Mouse (Mus musculus): Measurements from ENCODE around the gene Plppr2. TPM values are rescaled to one million over a fixed set of nuclear protein-coding genes. Genes with fewer than 3 reads are reported as not detected.

Gene Plppr2
- total RNA-seq, 2 experiments from 2014 or later = 1.3 TPM; not detected in 1

DNA sequence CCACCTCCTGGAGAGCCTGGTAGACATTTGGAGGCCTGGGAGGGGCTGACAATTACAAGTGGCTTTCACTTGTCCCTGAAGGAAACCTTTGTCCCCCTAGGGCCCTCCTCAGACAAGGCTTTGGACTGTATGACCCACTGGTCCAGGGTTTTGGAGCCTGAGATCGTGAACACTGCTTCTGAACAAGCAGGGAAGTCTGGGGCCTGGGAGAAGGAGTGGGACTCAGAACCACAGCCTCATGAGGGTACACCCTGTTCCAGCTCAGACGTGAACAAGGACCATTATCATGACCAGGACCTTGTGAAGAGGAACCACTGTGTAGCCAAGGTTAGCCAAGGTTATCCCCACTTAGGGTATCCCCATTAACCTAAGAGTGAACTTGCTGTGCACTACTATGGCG is 7.6 kb upstream of the Plppr2 start:
- no peak for ATAC-seq (replicated peaks; ENCODE audit: low FRiP score, poor library complexity, severe bottlenecking)

DNA sequence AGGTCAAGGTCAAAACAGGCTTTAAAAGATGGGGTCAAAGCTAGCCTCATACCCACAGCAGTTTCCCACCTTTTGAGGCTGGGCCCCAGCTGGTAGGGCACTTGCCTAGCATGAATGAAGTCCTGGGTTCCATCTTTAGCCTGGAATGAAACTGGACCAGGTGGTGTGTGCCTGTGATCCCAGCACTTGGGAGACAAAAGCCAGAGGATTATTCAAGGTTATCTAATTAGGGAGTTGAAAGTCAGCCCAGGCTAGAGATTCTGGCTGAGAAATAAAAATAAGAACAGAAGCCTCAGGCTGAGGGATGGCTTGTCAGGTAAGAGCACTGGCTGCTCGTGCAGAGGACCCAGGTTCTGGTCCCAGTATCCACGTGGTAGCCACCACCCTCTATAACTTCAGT is 4.8 kb upstream of the Plppr2 start:
- no peak for ATAC-seq (replicated peaks; ENCODE audit: low FRiP score, poor library complexity, severe bottlenecking)

- no peak for ATAC-seq (replicated peaks; ENCODE audit: low FRiP score, poor library complexity, severe bottlenecking)
Measured at GRCm38 (mm10) chr9:21932445-21933137, 4.2 kb upstream of the Plppr2 start.

GRCm38 (mm10) chr9:21934021-21934420 is 2.8 kb upstream of the Plppr2 start:
- no peak for ATAC-seq (replicated peaks; ENCODE audit: low FRiP score, poor library complexity, severe bottlenecking)

DNA sequence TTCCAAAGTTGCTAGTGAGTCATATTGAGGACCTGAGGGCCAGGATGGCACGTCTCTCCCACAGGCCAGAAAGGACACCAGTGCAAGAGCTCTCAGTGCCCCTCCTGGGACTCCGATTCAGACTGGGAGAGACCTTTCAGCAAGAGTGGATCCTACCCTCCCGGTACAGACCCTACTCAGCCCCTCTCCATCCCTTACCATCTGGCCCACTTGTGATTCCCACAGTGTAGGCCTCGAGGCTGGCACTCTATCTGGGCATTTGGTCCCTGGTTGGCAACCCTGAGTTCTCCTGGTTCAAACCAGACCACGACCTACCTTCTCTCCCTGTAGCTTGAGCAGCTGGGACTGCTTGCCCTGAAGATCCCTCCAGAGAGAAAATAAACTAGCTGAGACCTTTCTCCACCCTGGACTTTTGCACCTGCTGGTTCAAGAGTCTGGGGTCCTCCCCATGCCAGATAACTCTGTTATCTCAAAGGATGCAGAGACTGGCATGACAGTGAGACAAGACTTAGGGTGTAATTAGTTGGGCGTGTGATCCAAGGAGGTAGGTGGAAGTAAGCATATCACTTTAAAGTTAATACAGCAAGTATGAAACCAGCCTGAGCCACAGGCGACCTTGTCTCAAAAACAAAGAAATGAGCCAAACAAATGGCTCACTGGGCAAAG is 1.2 kb upstream of the Plppr2 start:
- no peak for ATAC-seq (replicated peaks; ENCODE audit: low FRiP score, poor library complexity, severe bottlenecking)

- ATAC-seq (replicated peaks; ENCODE audit: low FRiP score, poor library complexity, severe bottlenecking) = no peak
Measured at GRCm38 (mm10) chr9:21937711-21938175, 910 bp downstream of the Plppr2 start.

GRCm38 (mm10) chr9:21938234-21938855 is 1.5 kb downstream of the Plppr2 start:
- ATAC-seq (replicated peaks; ENCODE audit: low FRiP score, poor library complexity, severe bottlenecking) = no peak

- ATAC-seq (replicated peaks; ENCODE audit: low FRiP score, poor library complexity, severe bottlenecking) = no peak
Measured at GRCm38 (mm10) chr9:21943046-21943445, 6.2 kb downstream of the Plppr2 start.

DNA sequence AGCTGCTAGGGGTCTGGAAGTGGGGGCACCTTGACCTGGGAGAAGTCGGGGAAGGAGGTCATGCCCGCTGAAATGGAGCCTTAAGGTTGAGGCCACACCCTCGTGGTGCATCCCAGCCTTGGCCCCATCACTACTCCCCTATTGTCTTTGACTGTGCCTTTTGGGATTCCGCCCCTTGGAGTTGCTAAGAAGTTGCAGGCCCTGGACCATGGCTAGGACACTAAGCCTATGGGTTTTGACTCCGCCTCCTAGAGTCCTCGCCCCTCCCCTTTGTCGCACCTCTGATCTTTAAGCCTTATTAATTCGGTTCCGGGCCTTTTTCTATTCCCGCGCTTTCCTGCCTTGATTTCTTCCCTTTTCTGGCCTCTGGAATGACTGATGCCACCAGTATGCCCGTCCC is 6.8 kb downstream of the Plppr2 start:
- ATAC-seq (replicated peaks; ENCODE audit: low FRiP score, poor library complexity, severe bottlenecking) = no peak

DNA sequence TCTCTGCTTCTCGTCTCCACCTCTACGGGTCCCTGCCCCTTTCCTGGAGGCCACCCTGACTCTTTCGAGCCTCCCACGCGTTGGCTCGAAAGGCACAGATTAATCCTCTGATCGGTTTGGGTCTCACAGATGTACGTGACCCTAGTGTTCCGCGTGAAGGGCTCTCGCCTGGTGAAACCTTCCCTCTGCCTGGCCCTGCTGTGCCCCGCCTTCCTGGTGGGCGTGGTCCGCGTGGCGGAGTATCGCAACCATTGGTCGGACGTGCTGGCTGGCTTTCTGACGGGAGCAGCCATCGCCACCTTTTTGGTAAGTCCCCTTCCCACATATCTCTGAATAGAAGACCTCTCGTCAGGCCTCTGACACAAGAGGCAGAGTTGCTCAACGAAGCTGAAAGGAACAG is 7.4 kb downstream of the Plppr2 start:
- ATAC-seq (replicated peaks; ENCODE audit: low FRiP score, poor library complexity, severe bottlenecking) = no peak

DNA sequence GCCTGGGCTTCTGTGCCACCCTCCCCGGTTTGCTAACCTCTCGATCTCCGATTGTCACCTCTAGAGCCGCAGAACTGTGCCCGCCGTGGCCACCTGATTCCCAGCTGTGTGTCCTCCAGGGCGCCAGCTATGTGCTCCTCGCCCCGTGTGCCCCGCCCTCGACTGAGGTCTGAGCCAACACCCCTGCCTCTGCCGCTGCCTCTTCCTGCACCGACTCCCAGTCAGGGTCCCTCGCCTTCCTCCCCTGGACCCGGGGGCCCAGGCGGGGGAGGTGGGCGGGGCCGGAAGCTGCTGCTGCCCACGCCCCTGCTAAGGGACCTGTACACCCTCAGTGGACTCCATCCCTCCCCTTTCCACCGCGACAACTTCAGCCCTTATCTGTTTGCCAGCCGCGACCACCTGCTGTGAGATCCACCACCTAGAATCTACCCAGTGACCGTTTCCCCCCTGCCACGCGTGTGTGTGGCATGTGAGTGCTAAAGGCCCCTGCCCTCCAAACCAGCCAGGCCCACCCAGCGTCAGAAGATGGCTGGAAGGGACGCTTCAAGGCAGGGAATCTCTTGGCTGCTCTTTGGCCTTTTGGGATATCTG is 10.8 kb downstream of the Plppr2 start:
- ATAC-seq (replicated peaks; ENCODE audit: low FRiP score, poor library complexity, severe bottlenecking) = no peak

GRCm38 (mm10) chr9:21948146-21948545 is 11.3 kb downstream of the Plppr2 start:
- no peak for ATAC-seq (replicated peaks; ENCODE audit: low FRiP score, poor library complexity, severe bottlenecking)

GRCm38 (mm10) chr9:21948790-21949189 is 12.0 kb downstream of the Plppr2 start:
- no peak for ATAC-seq (replicated peaks; ENCODE audit: low FRiP score, poor library complexity, severe bottlenecking)

- ATAC-seq (replicated peaks; ENCODE audit: low FRiP score, poor library complexity, severe bottlenecking) = peak; percentile 43; the same call in 1 of the 2 replicates
Measured at GRCm38 (mm10) chr9:21950322-21950721, 13.5 kb downstream of the Plppr2 start.

DNA sequence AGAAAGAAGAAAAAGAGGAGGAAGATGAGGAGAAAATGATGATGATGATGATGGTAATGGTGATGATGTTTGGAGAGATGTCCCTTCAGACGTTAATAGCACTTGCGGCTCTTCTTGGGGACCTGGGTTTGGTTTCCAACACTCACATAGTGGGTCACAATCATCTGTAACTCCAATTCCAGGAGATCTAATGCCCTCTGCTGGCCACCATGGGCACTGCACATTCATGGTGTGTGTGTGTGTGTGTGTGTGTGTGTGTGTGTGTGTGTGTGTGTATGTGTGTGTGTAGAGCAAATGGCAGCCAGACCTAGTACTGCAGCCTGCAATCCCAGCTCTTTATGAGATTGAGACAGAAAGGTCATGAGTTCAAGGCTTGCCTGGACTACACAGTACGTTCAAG is 15.1 kb downstream of the Plppr2 start:
- ATAC-seq (replicated peaks; ENCODE audit: low FRiP score, poor library complexity, severe bottlenecking) = no peak

GRCm38 (mm10) chr9:21953600-21953999 is 16.8 kb downstream of the Plppr2 start:
- ATAC-seq (replicated peaks; ENCODE audit: low FRiP score, poor library complexity, severe bottlenecking) = no peak

DNA sequence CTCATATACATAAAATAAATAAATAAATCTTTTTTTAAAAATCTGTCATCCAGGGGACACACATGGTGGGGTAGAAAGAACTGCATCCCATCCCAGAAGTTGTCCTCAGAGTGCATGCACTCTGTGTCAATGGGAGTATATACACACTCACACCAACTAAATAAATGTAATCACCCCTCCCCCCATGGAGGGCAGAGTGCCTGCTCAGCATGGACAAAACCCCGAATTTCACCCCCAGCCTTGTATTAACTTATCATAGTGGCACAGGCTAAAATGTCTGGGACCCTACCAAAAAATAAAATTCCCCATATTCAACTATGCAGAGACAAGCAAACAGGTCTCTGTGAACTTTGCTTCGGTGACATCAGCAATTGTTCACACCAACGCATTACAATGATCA is 17.8 kb downstream of the Plppr2 start:
- ATAC-seq (replicated peaks; ENCODE audit: low FRiP score, poor library complexity, severe bottlenecking) = no peak

DNA sequence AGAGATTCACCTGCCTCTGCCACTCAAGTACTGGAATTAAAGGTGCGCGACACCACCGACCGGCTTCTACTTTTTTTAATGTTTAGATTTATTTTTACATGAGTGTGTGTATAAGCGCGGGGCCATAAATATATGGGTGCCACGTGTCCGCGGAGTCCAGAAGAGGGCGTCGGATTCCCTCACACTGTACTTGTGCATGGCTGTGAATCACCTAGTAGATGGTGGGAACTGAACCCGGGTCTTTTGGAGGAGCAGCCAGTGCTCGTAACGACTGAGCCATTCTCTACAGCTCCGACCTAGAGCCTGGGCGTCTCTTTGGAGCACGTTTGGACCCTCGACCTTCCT is 18.4 kb downstream of the Plppr2 start:
- peak; percentile 60 for ATAC-seq (replicated peaks; ENCODE audit: low FRiP score, poor library complexity, severe bottlenecking)

DNA sequence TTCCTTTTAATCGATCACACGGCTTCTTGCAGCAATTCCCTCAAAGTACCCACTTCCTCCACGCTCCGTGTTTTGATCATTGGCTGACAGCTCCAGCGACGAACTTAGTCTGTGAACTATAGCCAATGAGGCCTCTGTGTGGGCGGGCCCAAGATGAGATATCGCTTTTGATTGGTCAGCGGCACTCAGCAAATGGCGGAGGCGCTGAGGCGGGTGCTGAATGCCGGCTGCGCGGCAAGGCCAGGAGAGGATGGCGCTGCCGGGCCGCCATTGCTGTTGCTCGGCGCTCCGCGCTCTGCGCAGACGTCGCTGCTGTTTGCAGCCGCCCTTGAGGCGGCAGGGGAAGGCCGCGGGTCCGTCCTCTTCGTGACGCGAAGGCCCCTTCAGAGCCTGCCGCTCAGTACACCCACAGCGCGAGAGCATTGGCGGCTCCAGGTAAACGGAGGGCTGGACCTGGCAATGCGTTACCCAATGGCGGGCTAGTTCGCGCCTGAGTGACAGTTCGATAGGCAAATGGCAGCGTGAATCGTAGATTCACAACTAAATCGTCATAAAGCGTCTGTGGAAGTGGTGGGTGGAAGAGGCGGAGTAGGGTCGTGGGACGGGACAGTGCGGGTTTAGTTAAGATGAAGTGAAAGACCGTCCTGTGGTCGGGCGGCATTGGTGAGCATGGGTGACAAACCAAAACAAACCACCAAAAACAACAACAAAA is 18.9 kb downstream of the Plppr2 start, which contains the start of gene Swsap1:
Gene Swsap1, plus strand, starts transcription at position 186 of the 712 bp plus-strand sequence.
- ATAC-seq (replicated peaks; ENCODE audit: low FRiP score, poor library complexity, severe bottlenecking) = peak; percentile 89

- no peak for ATAC-seq (replicated peaks; ENCODE audit: low FRiP score, poor library complexity, severe bottlenecking)
Measured at GRCm38 (mm10) chr9:21958372-21958771, 21.5 kb downstream of the Plppr2 start.
